ENCODE assay signal across 1 mouse cellular context in the genomic region with DNA sequence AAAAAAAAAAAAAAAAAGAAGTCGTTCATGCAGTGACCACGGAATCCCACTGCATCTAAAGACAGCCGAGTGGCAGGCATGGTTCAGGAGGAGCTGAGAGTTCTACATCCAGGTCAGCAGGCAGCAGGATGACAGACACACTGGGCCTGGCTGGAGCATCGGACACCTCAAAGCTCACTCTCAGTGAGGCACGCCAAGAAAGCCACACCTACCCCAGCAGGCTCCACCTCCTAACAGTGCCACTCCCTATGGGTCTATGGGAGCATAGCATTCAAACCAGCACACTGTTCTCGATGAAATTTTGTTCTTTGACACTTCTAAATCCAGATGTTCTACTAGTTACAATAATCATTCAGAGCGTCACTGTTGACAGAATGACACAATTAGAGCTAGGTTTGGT.
A peak's percentile ranks its signal among the peaks of the same experiment; 100 is the strongest.
TF ChIP-seq lines count a peak whose summit lies in the region.

No protein-coding gene starts in this region.

TF ChIP-seq in ES-E14, 5 proteins besides CTCF, POLR2A, EP300 and RAD21:
- TF ChIP-seq ZNF384 (IDR thresholded peaks at IDR 0.05; ENCODE audit: low read depth, low read length) (peak; percentile 54; the same call in 1 of the 2 replicates), HCFC1 (IDR thresholded peaks at IDR 0.05; ENCODE audit: borderline replicate concordance, insufficient read depth, low read length) (no peak), CHD2 (IDR thresholded peaks at IDR 0.05; ENCODE audit: low read depth, low read length) (no peak), ZC3H11A (IDR thresholded peaks at IDR 0.05; ENCODE audit: borderline replicate concordance, low read depth, low read length) (no peak)
